Mouse (Mus musculus) ES-E14 (cell line): ENCODE measurements around the gene Smchd1.

Source experiments
- MAFK ChIP-seq: IDR thresholded peaks from 2 replicates; pipeline ENCODE4 v1.6.1; 2014; ENCODE audit warnings: mild to moderate bottlenecking, low read depth, low read length, inconsistent platforms; ENCODE audit not compliant: insufficient read depth
- ZC3H11A ChIP-seq: IDR thresholded peaks from 2 replicates; pipeline ENCODE4 v1.6.1; 2012; ENCODE audit warnings: low read depth, mild to moderate bottlenecking, inconsistent platforms, low read length, borderline replicate concordance

DNA sequence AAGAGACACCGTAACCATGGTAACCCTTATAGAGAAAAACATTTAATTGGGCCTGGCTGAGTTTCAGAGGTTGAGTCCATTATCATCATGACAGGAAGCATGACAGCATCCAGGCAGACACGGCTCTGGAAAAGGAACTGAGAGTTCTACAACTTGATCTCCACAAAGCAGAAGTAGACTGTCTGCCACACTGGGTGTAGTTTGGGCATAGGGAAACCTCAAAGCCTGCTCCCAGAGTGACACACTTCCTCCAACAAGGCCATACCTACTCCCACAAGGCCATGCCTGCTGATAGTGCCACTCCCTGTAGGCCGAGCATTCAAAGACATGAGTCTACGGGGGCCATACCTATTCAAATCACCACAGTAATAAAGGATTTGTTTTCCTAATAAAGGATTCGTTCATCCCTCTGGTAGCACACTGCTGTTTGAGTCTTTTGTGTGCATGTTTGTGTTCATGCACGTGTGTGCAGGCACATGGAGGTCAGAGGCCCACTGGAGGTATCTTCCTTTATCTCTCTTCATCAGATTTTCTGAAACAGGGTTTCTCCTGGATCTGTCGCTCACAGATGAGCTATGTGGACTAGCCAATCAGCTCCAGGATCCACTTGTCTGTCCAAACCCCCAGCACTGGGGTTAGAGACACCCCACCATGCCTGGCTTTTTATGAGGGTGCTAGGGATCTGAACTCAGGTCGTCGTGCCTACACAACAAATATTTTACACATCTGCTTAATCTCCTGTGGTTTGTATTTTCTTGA, 14.7 kb upstream of the Smchd1 start:
- TF ChIP-seq MAFK, result no peak
- no peak for TF ChIP-seq ZC3H11A
